8 mouse cellular contexts compared by ENCODE assay signal in genomic region chr10:20148130-20148772, GRCm38 (mm10). TPM values are rescaled to one million over a fixed set of nuclear protein-coding genes. Genes with fewer than 3 reads are reported as not detected.
DNase-seq lines count a peak whose midpoint lies in the region; ATAC-seq and TF ChIP-seq lines count a peak whose summit lies in the region.

Map7 (plus strand) TSS chr10:20148471.

- no peaks in the 10 kb centered on the region for H3K36me3 ChIP-seq in E14TG2a.4 (ENCODE audit: insufficient read depth, low read length)
- H3K36me3 ChIP-seq in embryonic facial prominence, embryonic 15.5 days = no peaks in the 10 kb centered on the region
- no peaks in the 10 kb centered on the region for H3K36me3 ChIP-seq in neural tube, embryonic 13.5 days

- H3K4me2 ChIP-seq in embryonic facial prominence, embryonic 15.5 days (replicated peaks) = peak within 1 kb of the TSS; percentile 94
- peak within 1 kb of the TSS; percentile 94 for H3K4me2 ChIP-seq in neural tube, embryonic 13.5 days

- H3K27ac ChIP-seq in embryonic facial prominence, embryonic 15.5 days (replicated peaks) = peak within 1 kb of the TSS; percentile 75
- no peak within 1 kb of the TSS for H3K27ac ChIP-seq in neural tube, embryonic 13.5 days (replicated peaks)

- H3K4me1 ChIP-seq in E14TG2a.4 (replicated peaks; ENCODE audit: low read depth, low read length) = peaks cover 43% of the 10 kb centered on the region
- peaks cover 9% of the 10 kb centered on the region; the same call in 1 of the 2 replicates for H3K4me1 ChIP-seq in embryonic facial prominence, embryonic 15.5 days
- peaks cover 19% of the 10 kb centered on the region for H3K4me1 ChIP-seq in neural tube, embryonic 13.5 days (replicated peaks)

- ATAC-seq in embryonic facial prominence, embryonic 15.5 days (ENCODE audit: insufficient number of reproducible peaks, low FRiP score, low TSS enrichment, low read depth) = peak; percentile 17; the same call in 1 of the 2 replicates
- ATAC-seq in neural tube, embryonic 13.5 days (ENCODE audit: low read depth) = peak; percentile 13; the same call in 1 of the 2 replicates

- H3K27me3 ChIP-seq in E14TG2a.4 (ENCODE audit: insufficient read depth, low read length) = peaks cover 8% of the 10 kb centered on the region; the same call in 1 of the 2 replicates
- peaks cover 21% of the 10 kb centered on the region for H3K27me3 ChIP-seq in embryonic facial prominence, embryonic 15.5 days
- H3K27me3 ChIP-seq in neural tube, embryonic 13.5 days = peaks cover 53% of the 10 kb centered on the region

- H3K9me3 ChIP-seq in E14TG2a.4 (ENCODE audit: low read length) = no peaks in the 10 kb centered on the region
- H3K9me3 ChIP-seq in embryonic facial prominence, embryonic 15.5 days (replicated peaks) = no peaks in the 10 kb centered on the region
- no peaks in the 10 kb centered on the region for H3K9me3 ChIP-seq in neural tube, embryonic 13.5 days

- intact Hi-C loops in left cerebral cortex, postnatal 36 days (cut with DNase I) = loop anchor here (2.0 to 5.0 kb wide), 2 partner anchors 23 to 134 kb away; no protein-coding TSS in a partner anchor

- H3K4me3 ChIP-seq in E14TG2a.4 (replicated peaks; ENCODE audit: low read length) = peak within 1 kb of the TSS; percentile 87
- peak within 1 kb of the TSS; percentile 73 for H3K4me3 ChIP-seq in embryonic facial prominence, embryonic 15.5 days (replicated peaks)
- H3K4me3 ChIP-seq in neural tube, embryonic 13.5 days = peak within 1 kb of the TSS; percentile 70

- no peak for TF ChIP-seq CTCF in E14TG2a.4 (conservative IDR thresholded peaks at IDR 0.05; ENCODE audit: low read length)

- WGBS in embryonic facial prominence, embryonic 15.5 days = 3% methylated on average over 51 of the region's 51 CpGs
- 5% methylated on average over 51 of the region's 51 CpGs for WGBS in neural tube, embryonic 13.5 days

- peak; percentile 50 for DNase-seq in cerebellum, adult 9-10 months
- DNase-seq in cerebellum, postnatal 25 days = no peak
- DNase-seq in heart, postnatal 4 days = peak; percentile 22
- DNase-seq in left cerebral cortex, postnatal 36 days (ENCODE audit: low spot score in 2 of 2) = peak in 1 of 2 experiments; percentile 52
- DNase-seq in spleen, postnatal 36 days (ENCODE audit: low spot score in 2 of 2) = no peak

- H3K9ac ChIP-seq in embryonic facial prominence, embryonic 15.5 days = peak within 1 kb of the TSS; percentile 62
- H3K9ac ChIP-seq in neural tube, embryonic 13.5 days = peak within 1 kb of the TSS; percentile 68

RNA-seq across cellular contexts. Expression of gene Map7, which starts in this region (rescaled TPM):
- polyA plus RNA-seq in embryonic facial prominence, embryonic 15.5 days (2015; fragmentation: Nextera tagmentation; extraction: Ambion mirVana) = 17.5 and 18.4 TPM in 2 replicates
- total RNA-seq in heart, postnatal 4 days (2021) = 1 to 10 TPM; 9.1 to 9.7 TPM
- total RNA-seq in left cerebral cortex, postnatal 36 days (2021) = 100 to 1,000 TPM in 1 of 2 experiments, 10 to 100 TPM in 1; 93.5 to 134 TPM
- polyA plus RNA-seq in neural tube, embryonic 13.5 days (2015; fragmentation: Nextera tagmentation; extraction: Ambion mirVana) = 15.3 and 17.8 TPM in 2 replicates

Comparison
In these comparisons a context has a peak if more than half of its experiments do, and no peak if none do; other contexts are left out.
1. RNA of gene Map7 (total RNA-seq): 93.5 to 134 TPM in left cerebral cortex, postnatal 36 days; 9.1 to 9.7 TPM in heart, postnatal 4 days; every median in the first group is over 4 times any median in the second.
2. DNase-seq: peak in cerebellum, adult 9-10 months (single experiment) and heart, postnatal 4 days (single experiment); none in cerebellum, postnatal 25 days (0 of 2) and spleen, postnatal 36 days (0 of 2).
3. Peak in every context shown above with its lines, with median percentiles within 50 percentile points of each other: H3K4me3 ChIP-seq.